Mouse (Mus musculus): ENCODE results near the gene Exoc3. TPM values are rescaled to one million over a fixed set of nuclear protein-coding genes. Genes with fewer than 3 reads are reported as not detected.

Gene Exoc3
- polyA plus RNA-seq (2014; fragmentation: Nextera tagmentation; extraction: Ambion mirVana) = 82.3 and 85.0 TPM in 2 replicates

- Histone ChIP-seq H3K9ac (ENCODE audit: low read depth, low read length) (peak within 1 kb of the TSS; percentile 89), H3K4me3 (ENCODE audit: low read depth, low read length) (peak within 1 kb of the TSS; percentile 82), H3K27ac (replicated peaks; ENCODE audit: low read depth, low read length) (peak within 1 kb of the TSS; percentile 89), H3K4me1 (ENCODE audit: control insufficient read depth, insufficient read depth, low read length) (peaks cover 12% of the 10 kb centered on the region), H3K27me3 (replicated peaks; ENCODE audit: control insufficient read depth, insufficient read depth, low read length) (no peaks in the 10 kb centered on the region), H3K36me3 (ENCODE audit: control insufficient read depth, insufficient read depth, low read length) (peaks cover 17% of the 10 kb centered on the region), H3K9me3 (ENCODE audit: control insufficient read depth, low read length) (no peaks in the 10 kb centered on the region), H3K4me2 (ENCODE audit: low read depth, low read length) (peak within 1 kb of the TSS; percentile 56)
- WGBS = under 1% methylated on average over 23 of the region's 39 CpGs
- peak; percentile 94 for DNase-seq (ENCODE audit: low spot score)
- ATAC-seq (ENCODE audit: low read depth) = peak; percentile 97
These were observed at the start of gene Exoc3 for GRCm38 (mm10) chr13:74208317-74208985. Exoc3 (minus strand) TSS chr13:74208732.

- Histone ChIP-seq H3K27me3 (replicated peaks; ENCODE audit: control insufficient read depth, insufficient read depth, low read length) (no peaks in the 10 kb centered on the region), H3K9me3 (ENCODE audit: control insufficient read depth, low read length) (no peaks in the 10 kb centered on the region), H3K4me3 (ENCODE audit: low read depth, low read length) (no peak overlapping the region), H3K9ac (ENCODE audit: low read depth, low read length) (no peak overlapping the region), H3K27ac (replicated peaks; ENCODE audit: low read depth, low read length) (no peak overlapping the region), H3K4me2 (ENCODE audit: low read depth, low read length) (no peak overlapping the region), H3K36me3 (ENCODE audit: control insufficient read depth, insufficient read depth, low read length) (no peaks in the 10 kb centered on the region), H3K4me1 (ENCODE audit: control insufficient read depth, insufficient read depth, low read length) (peaks cover 9% of the 10 kb centered on the region)
- no peak for ATAC-seq (ENCODE audit: low read depth)
- DNase-seq (ENCODE audit: low spot score) = no peak
These were observed 38.0 kb upstream of the Exoc3 start for GRCm38 (mm10) chr13:74246494-74246893.

GRCm38 (mm10) chr13:74245899-74246231 is 37.3 kb upstream of the Exoc3 start:
- WGBS = 55% methylated on average over 4 of the region's 4 CpGs
- Histone ChIP-seq H3K27ac (replicated peaks; ENCODE audit: low read depth, low read length) (peak overlapping the region; percentile 82), H3K36me3 (ENCODE audit: control insufficient read depth, insufficient read depth, low read length) (no peaks in the 10 kb centered on the region), H3K27me3 (replicated peaks; ENCODE audit: control insufficient read depth, insufficient read depth, low read length) (no peaks in the 10 kb centered on the region), H3K4me3 (ENCODE audit: low read depth, low read length) (0 out of 2 replicates have a peak overlapping the region, but pooled peaks have one; percentile 10), H3K9me3 (ENCODE audit: control insufficient read depth, low read length) (no peaks in the 10 kb centered on the region), H3K4me2 (ENCODE audit: low read depth, low read length) (peak overlapping the region; percentile 45), H3K4me1 (ENCODE audit: control insufficient read depth, insufficient read depth, low read length) (peaks cover 9% of the 10 kb centered on the region), H3K9ac (ENCODE audit: low read depth, low read length) (no peak overlapping the region)
- ATAC-seq (ENCODE audit: low read depth) (peak; percentile 75), DNase-seq (ENCODE audit: low spot score) (no peak)

GRCm38 (mm10) chr13:74245214-74245898 is 36.8 kb upstream of the Exoc3 start:
- H3K36me3 ChIP-seq (ENCODE audit: control insufficient read depth, insufficient read depth, low read length) = no peaks in the 10 kb centered on the region
- H3K27me3 ChIP-seq (replicated peaks; ENCODE audit: control insufficient read depth, insufficient read depth, low read length) = no peaks in the 10 kb centered on the region
- WGBS = 19% methylated on average over 17 of the region's 17 CpGs
- 0 out of 2 replicates have a peak overlapping the region, but pooled peaks have one; percentile 25 for H3K9ac ChIP-seq (ENCODE audit: low read depth, low read length)
- ATAC-seq (ENCODE audit: low read depth) = peak; percentile 95
- DNase-seq (ENCODE audit: low spot score) = peak; percentile 91
- H3K4me3 ChIP-seq (ENCODE audit: low read depth, low read length) = peak overlapping the region; percentile 10; the same call in 1 of the 2 replicates
- peaks cover 9% of the 10 kb centered on the region for H3K4me1 ChIP-seq (ENCODE audit: control insufficient read depth, insufficient read depth, low read length)
- H3K4me2 ChIP-seq (ENCODE audit: low read depth, low read length) = peak overlapping the region; percentile 45
- H3K27ac ChIP-seq (replicated peaks; ENCODE audit: low read depth, low read length) = peak overlapping the region; percentile 82
- no peaks in the 10 kb centered on the region for H3K9me3 ChIP-seq (ENCODE audit: control insufficient read depth, low read length)

GRCm38 (mm10) chr13:74237574-74237973 is 29.0 kb upstream of the Exoc3 start:
- no peaks in the 10 kb centered on the region for H3K36me3 ChIP-seq (ENCODE audit: control insufficient read depth, insufficient read depth, low read length)
- DNase-seq (ENCODE audit: low spot score) (no peak), ATAC-seq (ENCODE audit: low read depth) (no peak)
- no peak overlapping the region for H3K27ac ChIP-seq (replicated peaks; ENCODE audit: low read depth, low read length)
- 73% methylated on average over 7 of the region's 7 CpGs for WGBS
- no peaks in the 10 kb centered on the region for H3K4me1 ChIP-seq (ENCODE audit: control insufficient read depth, insufficient read depth, low read length)
- H3K9me3 ChIP-seq (ENCODE audit: control insufficient read depth, low read length) = no peaks in the 10 kb centered on the region
- H3K27me3 ChIP-seq (replicated peaks; ENCODE audit: control insufficient read depth, insufficient read depth, low read length) = no peaks in the 10 kb centered on the region
- H3K4me2 ChIP-seq (ENCODE audit: low read depth, low read length) = no peak overlapping the region
- no peak overlapping the region for H3K4me3 ChIP-seq (ENCODE audit: low read depth, low read length)
- H3K9ac ChIP-seq (ENCODE audit: low read depth, low read length) = no peak overlapping the region

GRCm38 (mm10) chr13:74220659-74221058 is 12.1 kb upstream of the Exoc3 start:
- Histone ChIP-seq H3K9me3 (ENCODE audit: control insufficient read depth, low read length) (no peaks in the 10 kb centered on the region), H3K4me1 (ENCODE audit: control insufficient read depth, insufficient read depth, low read length) (no peaks in the 10 kb centered on the region), H3K9ac (ENCODE audit: low read depth, low read length) (no peak overlapping the region), H3K4me2 (ENCODE audit: low read depth, low read length) (no peak overlapping the region), H3K36me3 (ENCODE audit: control insufficient read depth, insufficient read depth, low read length) (no peaks in the 10 kb centered on the region), H3K4me3 (ENCODE audit: low read depth, low read length) (no peak overlapping the region), H3K27ac (replicated peaks; ENCODE audit: low read depth, low read length) (no peak overlapping the region), H3K27me3 (replicated peaks; ENCODE audit: control insufficient read depth, insufficient read depth, low read length) (no peaks in the 10 kb centered on the region)
- 35% methylated on average over 1 of the region's 1 CpGs for WGBS
- no peak for ATAC-seq (ENCODE audit: low read depth)
- DNase-seq (ENCODE audit: low spot score) = no peak

GRCm38 (mm10) chr13:74218441-74218840 is 9.9 kb upstream of the Exoc3 start:
- Histone ChIP-seq H3K27me3 (replicated peaks; ENCODE audit: control insufficient read depth, insufficient read depth, low read length) (no peaks in the 10 kb centered on the region), H3K9ac (ENCODE audit: low read depth, low read length) (no peak overlapping the region), H3K4me1 (ENCODE audit: control insufficient read depth, insufficient read depth, low read length) (no peaks in the 10 kb centered on the region), H3K9me3 (ENCODE audit: control insufficient read depth, low read length) (no peaks in the 10 kb centered on the region), H3K36me3 (ENCODE audit: control insufficient read depth, insufficient read depth, low read length) (no peaks in the 10 kb centered on the region), H3K4me2 (ENCODE audit: low read depth, low read length) (no peak overlapping the region), H3K27ac (replicated peaks; ENCODE audit: low read depth, low read length) (no peak overlapping the region), H3K4me3 (ENCODE audit: low read depth, low read length) (no peak overlapping the region)
- DNase-seq (ENCODE audit: low spot score) (no peak), ATAC-seq (ENCODE audit: low read depth) (no peak)
- 70% methylated on average over 3 of the region's 3 CpGs for WGBS

GRCm38 (mm10) chr13:74208986-74209345 is 434 bp upstream of the Exoc3 start:
- H3K36me3 ChIP-seq (ENCODE audit: control insufficient read depth, insufficient read depth, low read length) = peaks cover 11% of the 10 kb centered on the region
- ATAC-seq (ENCODE audit: low read depth) (peak; percentile 26; the same call in 1 of the 2 replicates), DNase-seq (ENCODE audit: low spot score) (peak; percentile 24)
- no peaks in the 10 kb centered on the region for H3K9me3 ChIP-seq (ENCODE audit: control insufficient read depth, low read length)
- 18% methylated on average over 12 of the region's 12 CpGs for WGBS
- H3K4me1 ChIP-seq (ENCODE audit: control insufficient read depth, insufficient read depth, low read length) = peaks cover 12% of the 10 kb centered on the region
- H3K27me3 ChIP-seq (replicated peaks; ENCODE audit: control insufficient read depth, insufficient read depth, low read length) = no peaks in the 10 kb centered on the region
- H3K27ac ChIP-seq (replicated peaks; ENCODE audit: low read depth, low read length) = peak overlapping the region; percentile 89
- peak overlapping the region; percentile 56 for H3K4me2 ChIP-seq (ENCODE audit: low read depth, low read length)
- H3K9ac ChIP-seq (ENCODE audit: low read depth, low read length) = peak overlapping the region; percentile 89
- peak overlapping the region; percentile 82 for H3K4me3 ChIP-seq (ENCODE audit: low read depth, low read length)

Measured in embryonic facial prominence, embryonic 14.5 days (tissue).